Mouse (Mus musculus) adrenal gland, adult 8-10 months (tissue): Measurements from ENCODE around the gene Nab2. TPM values are rescaled to one million over a fixed set of nuclear protein-coding genes. Genes with fewer than 3 reads are reported as not detected.
A peak's percentile ranks its signal among the peaks of the same experiment; 100 is the strongest.
"Not testable (repeated sequence)": the region's sequence is repeated elsewhere in the genome, so short reads cannot be mapped to it uniquely, and the experiment has no call there.

Source experiments
- DNase-seq: peaks from one replicate; pipeline ENCODE4 v3.0.0; 2022
- total RNA-seq, 4 experiments: library from RNA; stranded (reverse); gene quantifications; 2 replicates each; pipeline ENCODE4 v1.2.4; 2022

The Nab2 gene
- total RNA-seq, 4 experiments from 2014 or later: 20.0 to 33.6 (median 26.8) TPM

DNA sequence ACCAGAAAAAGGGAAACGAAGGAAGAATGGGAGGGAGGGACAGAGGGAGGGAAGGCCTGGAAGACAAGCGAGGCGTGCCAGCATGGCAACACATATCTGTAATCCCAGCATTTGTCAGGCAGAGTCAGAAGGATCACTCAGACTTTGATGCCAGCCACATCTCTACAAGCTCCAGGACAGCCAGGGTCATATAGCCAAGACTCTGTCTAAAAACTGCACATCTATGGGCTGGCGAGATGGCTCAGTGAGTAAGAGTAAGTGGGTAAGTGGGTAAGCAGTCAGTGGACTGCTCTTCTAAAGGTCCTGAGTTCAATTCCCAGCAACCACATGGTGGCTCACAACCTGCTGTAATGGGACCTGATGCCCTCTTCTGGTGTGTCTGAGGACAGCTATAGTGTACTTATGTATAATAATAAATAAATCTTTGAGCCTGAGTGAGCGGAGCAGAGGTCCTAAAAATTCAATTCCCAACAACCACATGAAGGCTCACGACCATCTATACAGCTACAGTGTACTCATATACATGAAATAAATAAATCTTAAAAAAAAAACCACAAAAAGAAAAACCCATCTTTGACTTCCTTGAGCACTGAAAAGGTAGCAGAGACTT, 5.8 kb upstream of the Nab2 start:
- DNase-seq: no peak

DNA sequence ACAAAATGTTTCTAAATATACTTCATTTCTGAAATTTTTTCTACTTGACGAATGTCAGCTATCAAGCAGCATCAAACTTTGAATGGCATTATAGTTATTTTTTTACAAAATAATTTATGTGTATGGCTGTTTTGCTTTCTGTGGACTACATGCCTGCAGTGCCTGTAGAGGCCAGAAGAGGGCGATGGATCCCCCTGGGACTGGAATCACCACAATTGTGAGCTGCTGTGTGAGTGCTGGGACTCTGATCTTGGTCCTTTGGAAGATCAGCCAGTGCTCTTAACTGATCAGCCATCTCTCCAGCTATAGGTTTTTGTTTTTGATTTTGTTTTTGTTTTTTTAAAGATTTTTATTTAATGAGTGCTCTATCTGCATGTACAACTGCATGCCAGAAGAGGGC, 2.9 kb upstream of the Nab2 start:
- DNase-seq: no peak

DNA sequence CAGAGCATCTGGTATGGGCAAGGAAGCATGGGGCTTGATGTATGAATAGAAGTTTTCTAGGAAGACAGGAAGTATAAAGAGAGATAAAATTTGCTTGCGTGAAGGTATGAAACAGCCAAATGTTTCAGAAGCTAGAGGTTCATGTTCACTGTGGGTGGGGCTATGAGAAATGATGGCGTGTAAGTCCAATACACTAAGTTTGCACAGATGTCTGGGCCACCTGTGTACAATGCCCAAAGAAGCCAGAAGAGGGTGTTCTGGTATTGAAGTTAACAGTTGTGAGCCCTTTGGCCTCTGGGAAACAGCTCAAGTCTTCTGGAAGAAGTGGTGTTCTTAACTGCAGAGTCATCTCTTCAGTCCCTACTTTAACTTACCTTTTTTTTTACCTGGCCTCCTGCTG, 1.8 kb upstream of the Nab2 start:
- DNase-seq: no peak

DNA sequence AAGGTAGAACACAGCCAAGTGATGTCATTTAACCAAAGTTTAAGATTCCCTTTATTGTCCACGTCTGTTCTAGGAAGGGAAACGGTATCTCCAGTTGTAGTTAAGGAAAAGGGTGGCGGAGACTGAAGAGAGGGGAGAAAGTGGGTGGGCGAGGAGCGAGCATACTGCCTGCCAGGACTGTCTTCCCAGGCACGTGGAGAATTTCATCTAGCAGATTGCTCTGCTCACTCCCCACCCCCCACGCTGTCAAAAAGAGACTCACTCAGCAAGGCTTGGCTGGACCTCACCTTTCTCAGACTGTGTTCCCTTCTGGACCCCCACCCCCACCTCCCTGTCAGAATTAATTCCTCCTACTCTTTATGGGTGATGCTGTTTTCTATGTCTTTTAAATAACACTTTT, 802 bp upstream of the Nab2 start:
- DNase-seq: no peak

- peak; percentile 86 for DNase-seq
Observed at GRCm38 (mm10) chr10:127667269-127668092, 887 bp downstream of the Nab2 start.

GRCm38 (mm10) chr10:127666501-127667268, 1.7 kb downstream of the Nab2 start, which contains the start of gene Nemp1:
TSS of gene Nemp1 (plus strand) at chr10:127666901.
- peak; percentile 89 for DNase-seq

GRCm38 (mm10) chr10:127665366-127666181, 2.8 kb downstream of the Nab2 start:
- DNase-seq: no peak

- peak; percentile 28 for DNase-seq
Observed at GRCm38 (mm10) chr10:127664891-127665290, 3.5 kb downstream of the Nab2 start.

GRCm38 (mm10) chr10:127664166-127664565, 4.2 kb downstream of the Nab2 start:
- no peak for DNase-seq

- no peak for DNase-seq
Observed at GRCm38 (mm10) chr10:127663590-127663989, 4.8 kb downstream of the Nab2 start.

GRCm38 (mm10) chr10:127662666-127663253, 5.6 kb downstream of the Nab2 start:
- no peak for DNase-seq

DNA sequence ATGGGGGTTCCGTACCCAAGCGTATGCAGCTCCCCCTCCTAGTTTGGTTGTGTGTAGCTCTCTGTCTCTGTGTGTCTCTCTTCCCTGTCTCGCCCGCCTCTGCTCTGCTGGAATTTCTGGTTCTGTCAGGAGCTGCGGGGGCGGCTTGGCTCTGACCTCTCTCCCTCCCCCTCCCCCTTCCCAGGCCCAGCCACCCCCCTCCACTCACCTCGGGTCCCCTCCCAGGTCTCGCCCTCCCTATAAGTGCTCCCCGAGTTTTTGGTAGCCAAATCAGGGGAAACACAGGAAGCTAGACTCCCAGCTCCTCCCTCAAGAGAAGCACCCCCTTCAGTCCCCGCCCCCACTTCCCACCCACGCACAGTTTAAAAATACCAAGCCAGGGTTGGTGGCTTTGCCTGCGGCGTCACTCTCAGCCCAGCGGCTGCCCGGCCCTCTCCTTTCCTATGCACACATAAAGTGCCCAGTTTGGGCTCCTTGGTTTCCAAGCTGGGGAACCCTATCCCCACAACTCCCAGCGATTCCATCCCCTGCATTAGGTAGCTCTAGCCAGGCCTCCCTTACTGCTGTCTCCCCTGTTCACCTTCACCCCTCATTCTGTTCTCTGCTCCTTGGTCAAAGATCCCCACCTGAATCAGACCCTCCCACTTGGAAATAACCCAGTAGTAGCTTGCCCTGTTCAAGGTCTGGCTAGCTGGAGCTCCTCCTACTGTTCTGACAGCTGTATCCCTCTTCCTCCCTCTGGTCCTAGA, 6.3 kb downstream of the Nab2 start:
- DNase-seq: peak; percentile 67

DNA sequence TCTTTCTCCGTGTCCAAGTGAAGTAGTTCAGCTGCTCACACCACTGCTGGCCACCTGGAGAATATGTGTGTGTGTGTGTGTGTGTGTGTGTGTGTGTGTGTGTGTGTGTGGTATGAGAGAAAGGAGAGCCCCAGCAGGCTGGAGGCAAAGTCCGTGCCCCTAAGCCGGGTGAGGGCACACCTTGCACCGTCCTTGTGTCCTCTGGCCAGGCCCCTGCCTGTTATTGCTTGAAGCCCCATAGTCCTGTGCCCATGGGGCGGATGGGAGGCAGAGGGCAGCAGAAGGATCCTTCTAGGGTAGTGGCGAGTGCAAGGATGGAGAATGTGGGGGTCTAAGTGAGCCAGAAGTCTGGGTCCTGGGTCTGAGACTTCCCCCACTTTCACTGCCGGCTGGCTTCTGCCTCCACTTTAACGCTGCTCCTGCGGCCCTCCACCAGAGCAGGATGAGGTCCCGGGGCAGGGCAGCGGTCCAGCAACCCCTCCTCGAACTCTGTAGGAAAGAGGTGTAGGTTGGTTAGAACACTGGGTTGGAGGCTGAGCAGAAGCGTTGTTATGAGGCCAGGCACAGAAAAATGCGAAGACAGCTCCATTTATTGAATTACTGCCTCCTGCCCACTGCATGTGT, 7.0 kb downstream of the Nab2 start:
- DNase-seq: no peak

DNA sequence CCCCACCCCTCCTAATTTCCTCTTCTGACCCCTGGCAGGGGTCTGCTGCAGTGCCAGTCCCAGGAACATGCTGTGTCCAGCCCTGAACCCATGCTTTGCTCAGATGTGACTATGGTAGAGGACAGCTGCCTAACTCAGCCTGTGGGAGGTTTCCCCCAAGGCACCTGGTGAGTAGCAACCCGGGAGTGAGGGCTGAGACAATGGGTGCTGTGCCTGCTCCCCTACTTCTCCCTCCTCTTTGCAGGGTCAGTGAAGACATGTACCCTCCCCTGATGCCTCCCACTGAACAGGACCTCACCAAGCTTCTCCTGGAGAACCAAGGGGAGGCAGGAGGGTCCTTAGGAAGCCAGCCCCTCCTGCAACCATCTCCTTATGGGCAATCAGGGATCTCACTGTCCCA, 8.8 kb downstream of the Nab2 start:
- no peak for DNase-seq

DNA sequence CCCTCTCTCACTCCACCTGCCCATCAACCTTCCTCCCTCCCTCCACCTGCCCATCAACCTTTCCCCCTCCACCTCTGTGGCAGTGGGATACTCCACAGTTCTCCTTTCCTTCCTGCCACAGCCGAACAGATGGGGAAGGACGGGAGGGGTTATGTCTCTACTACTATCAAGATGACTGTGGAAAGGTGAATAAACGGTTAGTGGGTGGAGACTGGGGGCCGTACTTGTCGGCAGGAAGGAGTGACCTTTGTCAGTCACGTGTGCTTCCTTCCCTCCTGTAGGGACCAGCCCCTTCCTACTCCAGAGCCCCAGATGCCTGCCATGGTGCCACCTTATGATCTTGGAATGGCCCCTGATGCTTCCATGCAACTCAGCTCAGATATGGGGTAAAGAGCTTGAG, 10.3 kb downstream of the Nab2 start:
- no peak for DNase-seq

GRCm38 (mm10) chr10:127657617-127658016, 10.8 kb downstream of the Nab2 start:
- not testable (repeated sequence) for DNase-seq

- no peak for DNase-seq
Observed at GRCm38 (mm10) chr10:127654970-127655579, 13.3 kb downstream of the Nab2 start.

DNA sequence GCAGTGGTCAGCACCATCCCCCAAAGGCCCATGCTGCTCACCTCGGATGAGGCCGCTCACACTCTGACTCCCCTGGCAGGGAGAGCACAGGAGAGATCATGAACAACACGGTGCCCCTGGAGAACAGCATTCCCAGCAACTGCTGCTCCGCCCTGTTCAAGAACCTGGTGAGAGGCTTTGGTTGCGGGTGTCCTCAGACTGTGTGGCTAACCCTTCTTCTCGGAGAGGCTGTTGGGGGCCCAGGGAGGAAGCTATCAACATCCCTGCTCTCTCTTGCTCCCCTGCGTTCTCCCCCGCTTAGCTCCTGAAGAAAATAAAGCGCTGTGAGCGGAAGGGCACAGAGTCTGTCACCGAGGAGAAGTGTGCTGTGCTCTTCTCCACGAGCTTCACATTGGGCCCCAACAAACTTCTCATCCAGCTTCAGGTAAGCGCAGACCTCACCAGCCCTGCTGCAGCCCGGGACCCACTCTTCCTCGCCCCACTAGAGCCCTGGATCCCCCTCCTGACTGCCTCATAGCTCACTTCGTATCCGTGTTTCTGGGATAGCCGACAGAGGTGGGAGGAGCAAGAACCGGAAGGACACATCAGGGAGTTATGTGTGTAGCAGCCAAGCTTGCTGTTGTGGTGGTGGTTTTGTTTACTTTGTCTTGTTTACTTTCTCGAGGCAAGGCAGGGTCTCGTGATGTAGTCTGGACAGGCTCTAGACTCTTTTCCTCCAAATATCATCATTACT, 15.3 kb downstream of the Nab2 start:
- DNase-seq: no peak

GRCm38 (mm10) chr10:127645791-127646190, 22.6 kb downstream of the Nab2 start:
- DNase-seq: no peak
